Mouse (Mus musculus): ENCODE measurements at regions not wholly inside any gene's neighbourhood (a gene's known extent, or its start where the extent isn't known, plus 50 kb on each side); places are given as distances from the start of the nearest gene placed in this dataset.

GRCm38 (mm10) chr11:43952151-43952550, 51.1 kb upstream of the Adra1b start:
- WGBS, result 72% methylated on average over 1 of the region's 1 CpGs
- Histone ChIP-seq H3K9ac (replicated peaks) (no peak overlapping the region), H3K36me3 (no peaks in the 10 kb centered on the region), H3K4me2 (replicated peaks) (no peak overlapping the region), H3K9me3 (no peaks in the 10 kb centered on the region), H3K4me3 (replicated peaks) (no peak overlapping the region), H3K27me3 (no peaks in the 10 kb centered on the region), H3K27ac (no peak overlapping the region), H3K4me1 (replicated peaks) (no peaks in the 10 kb centered on the region)
- ATAC-seq, result no peak

DNA sequence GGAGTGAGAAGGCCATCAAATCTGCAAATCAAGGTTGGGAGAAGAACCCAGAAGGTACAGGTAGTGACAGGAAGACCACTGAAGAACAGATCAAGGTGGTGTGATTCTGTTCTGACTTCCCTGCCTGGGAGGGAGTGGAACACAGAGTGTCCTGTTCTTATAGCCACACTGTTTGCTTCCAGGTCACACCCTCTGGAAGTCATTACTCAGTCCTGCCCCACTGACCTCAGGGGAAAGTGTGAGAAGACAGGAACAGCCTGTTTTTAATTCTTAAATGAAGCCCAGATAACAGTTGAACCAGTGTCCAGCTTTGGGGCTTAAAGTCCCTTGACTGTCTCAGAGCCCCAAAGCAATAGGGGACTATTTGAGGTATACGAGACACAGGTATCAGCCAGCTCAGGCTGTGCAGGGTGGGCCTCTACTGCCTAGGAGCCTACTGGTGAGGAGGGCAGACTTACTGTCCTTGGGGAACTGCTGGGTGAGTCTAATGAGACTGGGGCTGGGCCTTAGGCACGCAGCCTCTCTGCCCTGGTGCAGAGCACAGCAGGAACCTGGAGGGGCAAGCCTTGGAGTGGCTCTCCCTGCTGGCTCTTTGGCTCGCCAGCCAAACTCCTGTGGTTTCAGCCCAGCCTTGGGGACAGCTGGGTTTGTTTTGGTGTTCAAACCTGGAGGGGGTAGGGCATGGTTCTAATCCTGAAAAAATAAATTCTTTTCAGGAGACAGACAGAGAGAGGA, 57.4 kb upstream of the Adra1b start:
- H3K27me3 ChIP-seq, result no peaks in the 10 kb centered on the region
- H3K4me2 ChIP-seq (replicated peaks), result no peak overlapping the region
- no peaks in the 10 kb centered on the region for H3K9me3 ChIP-seq
- H3K9ac ChIP-seq (replicated peaks), result no peak overlapping the region
- no peak overlapping the region for H3K4me3 ChIP-seq (replicated peaks)
- H3K27ac ChIP-seq, result no peak overlapping the region
- no peaks in the 10 kb centered on the region for H3K4me1 ChIP-seq (replicated peaks)
- 45% methylated on average over 3 of the region's 3 CpGs for WGBS
- H3K36me3 ChIP-seq, result no peaks in the 10 kb centered on the region
- no peak for ATAC-seq

GRCm38 (mm10) chr11:43958976-43959315, 57.9 kb upstream of the Adra1b start:
- Histone ChIP-seq H3K9ac (replicated peaks) (no peak overlapping the region), H3K9me3 (no peaks in the 10 kb centered on the region), H3K27ac (no peak overlapping the region), H3K36me3 (no peaks in the 10 kb centered on the region), H3K4me3 (replicated peaks) (no peak overlapping the region), H3K4me2 (replicated peaks) (no peak overlapping the region), H3K4me1 (replicated peaks) (no peaks in the 10 kb centered on the region), H3K27me3 (no peaks in the 10 kb centered on the region)
- WGBS, result 68% methylated on average over 2 of the region's 2 CpGs
- ATAC-seq, result no peak

DNA sequence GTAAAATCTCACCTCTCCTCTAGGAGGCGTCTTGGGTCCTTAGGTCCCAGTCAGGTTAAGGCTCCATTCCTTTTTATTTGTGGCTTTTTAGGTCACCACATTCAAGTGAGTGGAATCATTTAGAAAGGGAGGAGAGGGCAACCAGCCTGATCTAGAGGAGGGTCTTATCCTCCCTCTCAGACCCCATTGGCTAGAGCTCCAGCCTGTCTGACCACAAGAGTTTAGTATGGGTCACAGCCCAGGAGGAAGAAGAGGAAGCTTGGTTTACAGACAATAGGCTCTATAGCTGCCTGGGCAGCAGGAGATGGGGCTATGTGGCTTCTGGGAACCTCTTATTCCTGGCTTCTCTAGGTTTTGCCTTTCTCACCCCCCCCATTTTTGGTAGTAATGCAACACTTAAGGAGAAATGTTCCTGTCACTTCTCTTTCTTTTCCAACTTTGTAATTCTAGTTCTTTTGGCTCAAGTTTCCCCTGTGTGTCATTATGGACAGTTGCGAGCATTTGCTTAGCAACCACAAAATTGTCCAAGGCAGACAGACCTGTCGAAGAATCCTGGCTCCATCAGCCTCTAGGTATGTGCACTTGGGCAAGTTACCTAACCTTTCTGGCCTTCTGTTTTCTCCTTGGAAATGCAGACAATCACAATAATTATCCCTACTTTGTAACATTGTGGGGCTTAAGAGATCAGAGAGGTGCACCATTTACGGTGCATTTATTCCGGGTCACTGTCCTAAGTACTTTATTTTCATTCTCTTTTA, 59.5 kb upstream of the Adra1b start:
- no peak overlapping the region for H3K27ac ChIP-seq
- WGBS, result 66% methylated on average over 5 of the region's 5 CpGs
- no peak overlapping the region for H3K4me3 ChIP-seq (replicated peaks)
- H3K4me2 ChIP-seq (replicated peaks), result no peak overlapping the region
- no peak overlapping the region for H3K9ac ChIP-seq (replicated peaks)
- H3K36me3 ChIP-seq, result no peaks in the 10 kb centered on the region
- no peaks in the 10 kb centered on the region for H3K27me3 ChIP-seq
- no peak for ATAC-seq
- no peaks in the 10 kb centered on the region for H3K4me1 ChIP-seq (replicated peaks)
- no peaks in the 10 kb centered on the region for H3K9me3 ChIP-seq

GRCm38 (mm10) chr11:43961398-43962070, 60.5 kb upstream of the Adra1b start:
- Histone ChIP-seq H3K9me3 (no peaks in the 10 kb centered on the region), H3K4me1 (replicated peaks) (no peaks in the 10 kb centered on the region), H3K4me2 (replicated peaks) (no peak overlapping the region), H3K27me3 (no peaks in the 10 kb centered on the region), H3K4me3 (replicated peaks) (no peak overlapping the region), H3K36me3 (no peaks in the 10 kb centered on the region), H3K9ac (replicated peaks) (no peak overlapping the region), H3K27ac (no peak overlapping the region)
- WGBS, result 87% methylated on average over 6 of the region's 6 CpGs
- no peak for ATAC-seq

DNA sequence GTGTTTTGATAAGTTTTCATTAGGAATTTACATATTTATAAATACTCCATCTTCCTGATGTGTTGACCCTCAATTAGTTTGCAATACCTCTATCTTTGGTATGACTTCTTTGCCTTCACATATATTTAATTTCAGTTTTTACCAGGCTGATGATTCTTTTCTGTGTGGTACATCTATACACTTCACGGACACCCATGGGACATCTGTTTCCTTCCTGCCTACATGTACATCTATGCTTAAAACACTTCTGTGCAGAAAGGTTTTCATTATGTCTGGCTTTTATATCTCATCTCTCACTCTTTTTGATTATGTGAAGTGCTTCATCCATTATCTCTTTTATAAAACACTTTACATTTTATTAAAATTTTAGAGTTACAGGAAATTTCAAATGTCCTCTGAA, 66.8 kb upstream of the Adra1b start:
- no peak for ATAC-seq
- Histone ChIP-seq H3K9ac (replicated peaks) (no peak overlapping the region), H3K27me3 (no peaks in the 10 kb centered on the region), H3K4me2 (replicated peaks) (no peak overlapping the region), H3K36me3 (no peaks in the 10 kb centered on the region), H3K4me3 (replicated peaks) (no peak overlapping the region), H3K27ac (no peak overlapping the region), H3K4me1 (replicated peaks) (no peaks in the 10 kb centered on the region), H3K9me3 (no peaks in the 10 kb centered on the region)
- 96% methylated on average over 1 of the region's 1 CpGs for WGBS

- no peak overlapping the region for H3K27ac ChIP-seq
- no peak overlapping the region for H3K4me2 ChIP-seq (replicated peaks)
- H3K9me3 ChIP-seq, result no peaks in the 10 kb centered on the region
- H3K36me3 ChIP-seq, result no peaks in the 10 kb centered on the region
- 83% methylated on average over 3 of the region's 3 CpGs for WGBS
- H3K4me1 ChIP-seq (replicated peaks), result no peaks in the 10 kb centered on the region
- H3K27me3 ChIP-seq, result no peaks in the 10 kb centered on the region
- no peak overlapping the region for H3K9ac ChIP-seq (replicated peaks)
- no peak overlapping the region for H3K4me3 ChIP-seq (replicated peaks)
- no peak for ATAC-seq
Observed at GRCm38 (mm10) chr11:43971886-43972285, 70.9 kb upstream of the Adra1b start.

DNA sequence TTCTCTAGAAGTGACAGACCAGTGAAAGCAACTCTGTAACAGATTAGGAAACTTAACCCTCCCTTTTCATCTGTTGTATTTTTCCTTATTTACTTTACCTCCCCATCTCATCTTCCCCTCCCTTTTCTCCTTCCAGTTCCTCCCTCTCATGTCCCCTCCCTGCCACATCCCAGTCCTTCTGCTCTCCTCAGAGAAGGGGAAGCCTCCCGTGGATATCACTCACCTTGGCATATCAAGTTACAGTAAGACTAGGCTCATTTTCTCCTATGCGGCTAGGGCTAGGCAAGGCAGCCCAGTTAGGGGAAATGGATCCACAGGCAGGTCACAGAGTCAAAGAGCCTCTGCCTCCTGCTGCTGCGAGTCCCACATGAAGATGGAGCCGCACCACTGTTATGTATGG, 75.0 kb upstream of the Adra1b start:
- Histone ChIP-seq H3K36me3 (no peaks in the 10 kb centered on the region), H3K9me3 (no peaks in the 10 kb centered on the region), H3K4me3 (replicated peaks) (no peak overlapping the region), H3K27ac (no peak overlapping the region), H3K9ac (replicated peaks) (no peak overlapping the region), H3K4me1 (replicated peaks) (peaks cover 6% of the 10 kb centered on the region; the same call in 1 of the 2 replicates), H3K4me2 (replicated peaks) (no peak overlapping the region), H3K27me3 (no peaks in the 10 kb centered on the region)
- WGBS, result 74% methylated on average over 4 of the region's 4 CpGs
- no peak for ATAC-seq

- Histone ChIP-seq H3K4me1 (replicated peaks) (peaks cover 6% of the 10 kb centered on the region; the same call in 1 of the 2 replicates), H3K4me2 (replicated peaks) (no peak overlapping the region), H3K4me3 (replicated peaks) (no peak overlapping the region), H3K27me3 (no peaks in the 10 kb centered on the region), H3K27ac (no peak overlapping the region), H3K9me3 (no peaks in the 10 kb centered on the region), H3K36me3 (no peaks in the 10 kb centered on the region), H3K9ac (replicated peaks) (no peak overlapping the region)
- no peak for ATAC-seq
- WGBS, result 44% methylated on average over 7 of the region's 7 CpGs
Observed at GRCm38 (mm10) chr11:43979406-43979805, 78.4 kb upstream of the Adra1b start.

- Histone ChIP-seq H3K4me3 (replicated peaks) (no peak overlapping the region), H3K9me3 (no peaks in the 10 kb centered on the region), H3K27ac (no peak overlapping the region), H3K4me1 (replicated peaks) (peaks cover 6% of the 10 kb centered on the region; the same call in 1 of the 2 replicates), H3K9ac (replicated peaks) (no peak overlapping the region), H3K27me3 (no peaks in the 10 kb centered on the region), H3K36me3 (no peaks in the 10 kb centered on the region), H3K4me2 (replicated peaks) (no peak overlapping the region)
- no peak for ATAC-seq
- WGBS, result 82% methylated on average over 4 of the region's 4 CpGs
Observed at GRCm38 (mm10) chr11:43980444-43980843, 79.4 kb upstream of the Adra1b start.

DNA sequence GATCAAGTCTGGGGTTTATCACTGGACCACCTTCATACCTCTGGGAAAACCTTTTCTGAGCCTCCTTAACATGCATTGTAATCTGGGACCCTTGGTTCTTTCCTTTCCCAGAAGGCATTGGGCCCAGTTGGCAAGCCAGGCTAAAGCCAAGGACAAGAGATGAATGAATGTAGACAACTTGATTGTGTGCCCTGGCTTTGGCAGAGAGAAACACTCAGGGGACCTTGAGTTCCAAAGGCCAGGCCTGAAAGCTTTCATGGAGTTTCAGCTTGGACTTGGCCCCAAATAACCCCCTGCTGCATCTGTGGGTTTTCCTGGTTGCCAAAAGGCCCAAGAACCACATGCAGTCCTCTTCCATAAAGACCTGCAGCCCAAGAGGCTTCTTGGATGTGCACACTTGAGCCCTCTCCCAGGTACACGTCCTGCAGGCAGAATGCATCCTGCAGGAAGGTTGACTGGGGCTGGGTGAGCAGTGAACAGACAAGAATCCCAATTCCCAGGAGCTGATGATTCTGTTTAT, 89.0 kb upstream of the Adra1b start:
- no peak for ATAC-seq
- Histone ChIP-seq H3K27ac (no peak overlapping the region), H3K4me1 (replicated peaks) (no peaks in the 10 kb centered on the region), H3K9ac (replicated peaks) (no peak overlapping the region), H3K4me2 (replicated peaks) (no peak overlapping the region), H3K4me3 (replicated peaks) (no peak overlapping the region), H3K36me3 (no peaks in the 10 kb centered on the region), H3K27me3 (no peaks in the 10 kb centered on the region), H3K9me3 (no peaks in the 10 kb centered on the region)
- 73% methylated on average over 1 of the region's 1 CpGs for WGBS

DNA sequence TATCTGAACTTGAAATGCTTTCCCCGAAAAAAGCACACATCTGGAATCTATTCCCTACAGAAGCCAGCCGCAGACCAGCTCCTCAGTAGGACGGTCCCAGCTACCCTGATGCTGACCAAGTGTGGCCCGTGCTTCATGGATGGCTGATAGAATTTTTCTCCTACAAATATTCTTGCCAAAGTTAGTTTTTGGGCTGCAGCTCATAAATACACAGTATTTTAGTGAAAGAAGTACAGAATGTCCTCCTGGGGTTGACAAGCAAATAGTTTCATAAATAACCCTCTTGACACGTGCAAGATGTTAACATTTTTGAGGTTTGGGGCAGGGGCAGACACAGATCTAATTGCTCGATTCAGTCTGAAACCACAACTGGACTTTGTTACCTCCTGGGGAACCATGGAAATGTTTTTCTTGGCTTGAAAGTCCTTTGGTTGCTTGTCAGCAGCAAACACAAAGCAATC, 91.0 kb upstream of the Adra1b start:
- no peaks in the 10 kb centered on the region for H3K27me3 ChIP-seq
- WGBS, result 90% methylated on average over 6 of the region's 6 CpGs
- no peak for ATAC-seq
- no peaks in the 10 kb centered on the region for H3K9me3 ChIP-seq
- H3K9ac ChIP-seq (replicated peaks), result no peak overlapping the region
- no peaks in the 10 kb centered on the region for H3K36me3 ChIP-seq
- no peak overlapping the region for H3K4me3 ChIP-seq (replicated peaks)
- H3K4me2 ChIP-seq (replicated peaks), result no peak overlapping the region
- H3K27ac ChIP-seq, result no peak overlapping the region
- no peaks in the 10 kb centered on the region for H3K4me1 ChIP-seq (replicated peaks)

All from midbrain, embryonic 13.5 days (tissue).